Mouse (Mus musculus) layer of hippocampus, adult 18-20 months (tissue): ENCODE data around the gene Enah. TPM values are rescaled to one million over a fixed set of nuclear protein-coding genes. Genes with fewer than 3 reads are reported as not detected.

Experiments
- DNase-seq, 2 experiments: peaks; one replicate each; pipeline ENCODE4 v3.0.0; 2022; ENCODE audit warnings: low spot score in 2 of 2
- long read RNA-seq: library from polyadenylated mRNA; stranded (forward); transcript quantifications from one replicate; pipeline ENCODE4 v2.0.0, GENCODE M21; 2021
- total RNA-seq, 2 experiments: library from RNA; stranded (reverse); gene quantifications; 2 replicates each; pipeline ENCODE4 v1.2.3; 2021

The Enah gene
- 100 to 1,000 TPM; 183 to 190 TPM for total RNA-seq
- long read RNA-seq, full-length matches to known transcripts: 7 of 30 reads
- long read RNA-seq, partial matches to known transcripts: 4 of 30 reads
- long read RNA-seq, other reads (novel, unspliced or antisense): 19 of 30 reads

DNA sequence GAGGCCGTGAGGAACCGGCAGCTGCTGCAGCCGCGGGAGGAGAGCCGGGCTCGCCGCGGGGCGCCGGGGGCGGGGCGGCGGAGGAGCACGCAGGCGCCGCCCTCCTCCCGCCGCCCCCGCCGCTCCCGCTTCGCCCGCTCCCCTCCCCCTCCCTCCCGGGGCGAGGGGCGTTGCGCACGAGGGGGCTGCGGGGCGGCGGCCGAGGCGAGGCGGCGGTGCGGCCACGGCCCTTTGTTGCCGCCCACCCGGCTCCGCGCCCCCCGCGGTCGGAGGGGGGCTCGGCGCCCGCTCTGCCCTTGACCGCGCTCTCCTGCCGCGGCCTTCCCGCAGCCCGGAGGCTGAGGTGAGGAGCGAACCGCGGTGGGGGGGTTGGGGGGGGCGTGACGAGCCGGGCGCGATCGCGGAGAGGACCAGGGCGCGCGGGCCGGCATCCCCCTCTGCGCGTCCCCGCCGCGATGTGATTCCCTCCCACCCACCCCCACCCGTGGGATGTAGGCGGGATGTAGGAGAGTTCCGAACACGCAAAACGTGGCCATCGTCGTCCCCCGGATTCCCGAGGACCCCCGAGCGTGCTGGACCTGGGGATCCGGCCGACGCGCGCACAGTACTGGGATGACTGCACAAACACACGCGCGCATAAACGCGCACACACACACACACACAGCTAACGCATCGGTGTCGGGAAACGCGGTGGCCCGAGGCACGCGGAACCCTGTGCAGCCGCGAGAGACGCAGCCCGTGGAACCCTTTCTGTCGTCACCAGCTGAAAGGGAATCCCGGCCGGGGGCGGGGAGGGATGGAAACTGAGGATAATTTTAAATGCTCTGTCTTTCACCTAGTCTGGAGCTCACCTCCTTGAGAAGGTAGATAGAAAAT lies at the start of gene Enah:
Enah (minus strand) TSS at position 65 of the 876 bp plus-strand sequence.
- DNase-seq: peak; percentile 58 to 71

DNA sequence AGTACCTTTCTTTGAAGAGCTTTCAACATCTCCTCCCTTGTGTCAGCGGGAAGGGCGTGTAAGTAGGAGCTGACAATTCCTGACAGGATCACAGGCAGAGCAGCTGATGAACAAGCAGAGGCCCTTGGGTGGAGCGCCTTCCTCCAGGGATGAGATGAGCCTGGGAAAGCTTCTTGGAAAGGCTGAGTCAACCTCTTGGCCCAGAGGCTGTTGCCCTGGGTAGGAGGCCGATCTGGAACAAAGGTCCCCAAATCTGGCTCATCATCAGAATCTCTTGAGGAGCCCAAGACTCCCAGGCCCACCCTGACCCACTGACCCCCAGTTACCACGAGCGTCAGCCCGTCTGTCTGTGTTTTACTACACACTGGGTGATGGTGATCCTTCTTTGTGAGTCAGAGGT lies 48.3 kb upstream of the Enah start:
- DNase-seq: no peak

DNA sequence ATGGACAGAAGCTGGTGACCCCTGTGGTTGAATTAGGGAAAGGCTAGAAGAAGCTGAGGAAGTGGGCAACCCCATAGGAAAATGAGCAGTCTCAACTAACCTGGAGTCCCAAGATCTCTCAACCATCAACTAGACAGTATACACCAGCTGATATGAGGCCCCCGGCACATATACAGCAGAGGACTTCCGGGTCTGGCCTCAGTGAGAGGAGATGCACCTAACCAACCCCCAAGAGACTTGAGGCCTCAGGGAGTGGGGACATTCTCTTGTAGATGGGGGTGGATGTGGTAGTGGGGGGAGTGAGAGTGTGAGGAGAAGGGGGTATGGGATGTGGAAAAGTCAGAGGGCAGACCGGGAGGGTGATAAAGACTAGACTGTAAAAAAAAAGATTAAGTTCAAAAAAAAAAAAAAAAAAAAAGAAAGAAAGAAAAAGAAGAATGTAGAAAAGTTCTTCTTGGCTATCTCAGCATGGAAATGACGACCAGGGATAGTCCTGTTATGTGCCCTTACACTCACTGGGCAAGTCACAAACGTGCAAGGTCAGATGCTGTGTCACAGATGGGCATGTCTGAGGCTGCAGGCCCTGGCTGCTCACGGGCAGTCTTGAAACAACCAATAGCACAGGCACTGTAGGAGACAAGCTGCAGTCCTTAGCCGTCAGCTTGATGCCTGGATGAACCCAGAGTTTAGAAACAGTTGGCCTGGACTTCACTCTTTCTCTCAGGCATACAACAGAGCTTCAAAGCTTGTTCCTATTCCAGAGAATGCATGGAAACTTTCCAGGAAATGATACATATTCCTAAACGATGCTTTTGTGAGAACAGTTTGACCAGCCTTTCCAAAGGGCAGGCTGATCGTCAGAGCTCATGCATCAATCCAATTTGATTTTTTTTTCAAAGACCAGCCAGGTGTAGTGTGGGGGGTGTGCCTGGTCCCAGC lies 47.0 kb upstream of the Enah start:
- no peak for DNase-seq

DNA sequence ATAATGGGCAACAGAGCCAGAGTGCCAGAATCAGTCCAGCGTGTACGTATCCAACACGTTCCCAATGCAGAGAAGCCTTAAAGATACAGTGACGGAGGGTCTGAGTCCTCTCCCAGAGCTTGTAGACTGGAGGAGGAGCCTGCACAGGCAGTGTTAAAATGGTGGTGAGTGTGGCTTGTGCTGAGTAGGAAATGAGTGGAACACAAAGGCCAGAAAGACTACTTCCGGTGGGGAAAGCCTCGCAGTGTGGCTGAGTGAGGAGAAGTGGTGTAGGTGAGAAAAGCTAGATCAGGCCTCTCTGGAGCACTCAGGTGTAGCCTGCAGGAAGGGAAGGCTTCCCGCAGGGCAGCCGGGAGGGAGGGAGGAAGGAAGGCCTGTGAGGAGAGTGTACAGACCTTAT lies 43.9 kb upstream of the Enah start:
- DNase-seq: no peak

DNA sequence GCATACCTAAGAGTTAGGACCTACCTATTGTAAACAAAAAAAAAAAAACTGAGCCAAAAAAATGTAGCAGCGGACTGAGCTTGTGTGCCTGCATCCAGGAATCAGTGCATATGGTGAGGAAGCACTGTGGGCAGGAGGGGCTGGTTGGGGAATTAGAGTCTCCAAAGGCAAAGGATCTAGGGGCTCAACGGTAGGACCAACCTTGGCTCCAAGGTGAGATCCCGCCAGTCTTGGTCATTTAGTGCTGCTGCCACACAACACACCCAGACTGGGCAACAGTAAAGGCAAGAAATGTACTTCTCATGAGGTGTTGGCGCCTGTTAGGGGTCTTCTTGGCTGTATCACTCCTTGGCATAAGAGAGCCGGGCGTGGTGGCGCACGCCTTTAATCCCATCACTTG lies 43.0 kb upstream of the Enah start:
- no peak for DNase-seq

DNA sequence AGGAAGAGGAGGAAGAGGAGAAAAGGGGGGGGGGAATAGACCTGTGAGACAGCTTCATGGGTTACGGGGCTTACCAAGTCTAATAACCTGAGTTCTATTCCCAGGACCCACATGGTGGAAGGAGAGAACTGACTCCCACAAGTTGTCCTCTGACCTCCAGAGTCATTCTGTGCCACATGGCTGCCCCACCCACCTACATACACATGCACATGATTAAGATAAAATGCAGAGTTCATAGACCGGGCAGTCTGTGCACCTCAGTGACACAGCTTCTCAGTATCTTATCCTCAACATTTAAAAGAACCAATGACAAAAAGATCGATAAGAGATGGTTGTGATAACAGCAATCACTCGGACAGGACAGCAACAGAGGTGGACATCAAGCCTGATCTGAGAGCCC lies 41.4 kb upstream of the Enah start:
- DNase-seq: no peak

DNA sequence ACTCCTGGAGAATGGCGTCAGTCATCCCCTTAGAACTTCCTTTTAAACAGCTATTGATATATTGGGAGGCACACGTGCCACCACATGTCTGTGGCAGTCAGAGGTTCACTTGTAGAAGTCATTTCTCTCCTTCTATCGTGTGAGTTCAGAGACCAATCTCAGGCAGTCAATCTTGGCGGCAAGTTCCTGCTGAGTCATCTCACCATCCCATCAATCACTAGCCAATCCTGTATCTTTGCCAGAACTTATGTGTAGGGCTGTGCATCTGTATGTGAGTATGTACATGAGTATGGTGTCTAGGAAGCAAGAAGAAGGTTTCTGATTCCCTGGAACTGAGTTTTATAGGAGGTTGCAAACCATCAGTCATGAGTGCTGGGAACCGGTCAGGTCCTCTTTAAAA lies 40.0 kb upstream of the Enah start:
- DNase-seq: no peak

DNA sequence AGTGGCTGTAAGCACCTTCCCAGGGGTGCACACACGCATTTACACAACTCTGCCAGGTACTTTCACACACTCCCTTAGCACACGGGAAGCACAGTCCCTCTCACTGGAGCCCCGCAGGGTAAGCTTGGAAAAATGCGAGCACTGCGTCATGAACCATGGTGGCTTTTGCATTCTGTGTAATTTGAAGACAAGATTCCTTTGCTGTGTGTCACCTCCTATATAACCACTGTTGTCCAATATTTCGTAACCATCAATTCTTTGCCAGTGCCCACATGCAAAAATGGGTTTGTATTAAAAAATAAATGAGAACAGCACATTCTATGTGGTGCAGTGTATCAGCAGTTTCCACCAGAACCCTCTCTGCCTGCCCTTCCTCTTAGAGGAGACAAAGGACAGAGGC lies 38.2 kb upstream of the Enah start:
- DNase-seq: no peak

DNA sequence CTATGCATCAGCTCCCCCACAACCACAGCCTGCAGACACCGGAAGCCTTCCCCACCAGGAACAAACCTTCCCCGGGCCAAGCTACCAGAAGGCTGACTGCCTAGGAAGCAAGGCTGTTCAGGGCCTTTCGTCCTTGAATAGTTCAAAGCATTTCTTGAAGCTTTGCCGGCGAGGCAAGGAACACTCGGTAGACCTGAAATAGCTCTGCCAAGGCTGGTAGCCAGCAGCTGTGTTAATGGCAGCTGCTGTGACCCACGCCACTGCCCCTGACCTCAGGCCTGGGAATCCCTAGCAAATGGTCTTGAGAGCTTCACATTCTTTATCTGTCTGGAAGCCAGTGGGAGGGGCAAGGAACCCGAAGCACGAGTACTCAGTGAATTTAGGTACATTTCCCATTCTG lies 35.3 kb upstream of the Enah start:
- no peak for DNase-seq

DNA sequence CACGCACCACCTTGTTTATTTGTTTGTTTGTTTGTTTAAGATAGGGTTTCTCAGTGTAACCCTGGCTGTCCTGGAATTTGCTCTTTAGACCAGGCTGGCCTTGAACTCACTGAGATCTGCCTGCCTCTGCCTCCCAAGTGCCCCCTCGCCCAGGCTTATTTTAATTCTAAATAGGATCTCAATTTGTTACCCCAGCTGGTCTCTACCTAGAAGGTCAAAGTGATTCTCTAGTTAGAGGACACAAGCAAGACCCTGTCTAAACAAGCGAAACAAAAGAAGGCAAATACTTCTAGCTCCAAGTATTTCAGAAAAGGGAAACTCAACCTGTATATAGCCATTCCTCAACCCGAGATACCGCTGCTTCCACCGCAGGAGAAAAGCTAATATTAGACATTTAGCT lies 34.9 kb upstream of the Enah start:
- DNase-seq: no peak

DNA sequence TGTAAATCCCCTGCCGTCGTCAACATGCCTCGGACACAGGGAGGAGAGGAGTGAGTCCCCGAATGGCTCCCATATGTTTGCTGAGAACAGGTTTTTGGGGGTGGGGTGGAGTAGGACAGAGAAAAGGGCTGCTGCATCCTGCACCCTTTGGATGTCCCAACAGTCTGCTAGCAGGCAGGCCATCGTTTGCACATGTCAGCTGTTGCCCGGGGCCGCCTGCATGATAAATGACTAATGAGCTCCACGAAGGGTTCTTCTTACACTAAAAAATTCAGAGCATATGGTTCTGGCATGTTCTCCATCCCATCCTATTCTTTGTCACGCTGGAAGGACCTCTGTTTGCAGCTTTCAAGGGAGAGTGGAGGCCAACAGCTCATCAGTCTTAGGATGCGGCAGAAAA lies 33.2 kb upstream of the Enah start:
- DNase-seq: peak in 1 of 2 experiments; percentile 16

DNA sequence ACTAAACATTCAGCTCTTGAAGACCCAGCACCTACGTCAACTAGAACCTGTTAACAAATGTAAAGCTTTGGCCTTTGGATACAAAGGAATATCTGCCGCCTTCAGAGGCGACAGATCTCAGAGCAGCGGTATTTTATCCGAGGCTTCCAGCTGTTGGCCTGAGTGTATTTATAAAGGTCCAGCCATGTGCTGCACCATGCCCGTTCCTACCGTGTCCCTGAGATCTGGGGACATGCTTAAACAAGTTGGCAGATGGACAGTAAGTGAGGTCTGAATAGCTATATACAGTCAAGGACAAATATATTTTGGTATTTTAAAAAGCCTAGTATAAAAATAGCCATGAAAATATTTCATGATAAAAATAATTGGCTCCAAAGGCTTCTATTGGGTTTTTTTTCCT lies 32.6 kb upstream of the Enah start:
- no peak for DNase-seq

DNA sequence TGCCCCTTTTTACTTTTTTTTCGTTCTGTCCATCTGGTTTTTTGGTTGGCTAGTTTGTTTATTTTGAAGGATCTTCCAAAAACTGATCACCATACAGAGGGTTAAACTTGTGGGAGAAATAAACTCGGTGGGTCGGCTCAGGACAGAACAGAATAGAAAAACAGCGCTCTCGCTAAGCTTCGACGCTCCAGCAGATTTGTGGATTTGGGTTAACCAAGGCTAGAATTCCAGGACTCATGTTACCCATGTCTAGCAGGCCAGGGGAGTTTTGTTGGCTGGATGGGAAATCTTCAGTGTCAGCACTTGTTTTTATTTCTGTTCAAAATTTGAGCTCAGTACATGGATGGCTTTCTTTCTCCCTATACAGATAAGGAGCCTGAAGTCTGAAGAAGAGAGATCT lies 30.0 kb upstream of the Enah start:
- no peak for DNase-seq

DNA sequence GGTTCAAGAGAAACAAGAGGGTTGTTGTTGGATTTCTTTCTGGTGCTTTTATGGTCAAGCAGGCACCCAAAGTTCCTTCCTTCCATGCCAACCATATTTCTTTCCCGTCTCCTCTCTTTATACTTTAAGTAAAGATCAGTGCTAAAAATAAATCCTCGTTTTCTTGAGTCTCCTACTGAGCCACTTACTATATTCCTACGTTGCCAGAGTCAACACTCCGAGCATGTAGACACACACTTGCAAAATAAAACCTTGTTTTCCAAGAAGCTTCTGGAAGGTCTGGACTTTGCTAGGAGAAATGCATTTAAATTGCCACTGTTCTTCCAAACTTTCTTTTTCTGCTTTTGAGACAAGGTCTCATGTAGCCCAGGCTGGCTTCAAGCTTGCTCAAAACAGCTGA lies 28.3 kb upstream of the Enah start:
- DNase-seq: no peak

DNA sequence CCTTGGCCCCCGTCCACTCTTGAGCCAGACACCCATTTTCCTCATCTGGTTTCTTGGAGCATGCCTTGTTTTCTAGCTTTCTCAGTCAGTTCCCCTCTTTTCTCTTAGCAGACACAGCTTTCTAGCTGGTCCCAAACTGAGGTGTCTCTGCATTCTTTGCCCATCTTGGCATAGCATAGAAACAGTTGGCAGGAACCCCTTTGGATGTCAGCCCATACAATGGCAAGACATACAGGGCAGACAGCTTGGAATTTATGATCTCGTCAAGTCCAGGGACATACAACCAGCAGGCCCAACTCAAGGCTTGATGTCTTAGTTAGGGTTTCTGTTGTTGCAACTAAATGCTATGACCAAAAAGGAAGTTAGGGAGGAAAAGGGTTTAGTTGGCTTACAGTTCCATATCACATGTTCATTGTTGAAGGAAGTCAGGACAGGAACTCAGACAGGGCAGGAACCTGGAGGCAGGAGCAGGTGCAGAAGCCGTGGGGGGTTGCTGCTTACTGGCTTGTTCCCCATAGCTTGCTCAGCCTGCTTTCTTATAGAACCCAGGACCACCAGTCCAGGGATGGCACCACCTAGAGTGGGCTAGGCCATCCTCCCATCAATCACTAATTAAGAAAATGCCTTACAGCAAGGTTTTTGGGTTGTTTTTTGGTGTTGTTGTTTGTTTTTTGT lies 27.4 kb upstream of the Enah start:
- no peak for DNase-seq

DNA sequence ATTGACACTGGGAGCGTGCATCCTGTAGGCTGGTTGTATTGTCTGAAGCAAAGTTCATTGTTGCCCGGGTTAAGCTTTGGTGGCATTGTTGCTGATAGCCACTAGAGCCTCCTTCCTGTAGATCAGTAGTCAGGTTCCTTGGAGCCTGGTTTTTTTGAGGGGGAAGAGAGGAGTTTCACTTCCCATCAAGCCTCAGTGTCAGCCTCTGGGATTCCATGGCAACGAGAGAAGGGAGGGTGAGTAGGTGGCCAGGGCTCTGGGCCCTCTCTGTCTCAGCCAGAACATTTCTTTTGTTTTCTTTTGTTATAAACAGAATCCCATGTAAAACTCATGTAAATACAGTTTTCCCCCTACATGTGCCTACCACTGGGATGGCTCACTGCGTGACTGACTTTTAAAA lies 25.4 kb upstream of the Enah start:
- peak; percentile 34 to 42 for DNase-seq

DNA sequence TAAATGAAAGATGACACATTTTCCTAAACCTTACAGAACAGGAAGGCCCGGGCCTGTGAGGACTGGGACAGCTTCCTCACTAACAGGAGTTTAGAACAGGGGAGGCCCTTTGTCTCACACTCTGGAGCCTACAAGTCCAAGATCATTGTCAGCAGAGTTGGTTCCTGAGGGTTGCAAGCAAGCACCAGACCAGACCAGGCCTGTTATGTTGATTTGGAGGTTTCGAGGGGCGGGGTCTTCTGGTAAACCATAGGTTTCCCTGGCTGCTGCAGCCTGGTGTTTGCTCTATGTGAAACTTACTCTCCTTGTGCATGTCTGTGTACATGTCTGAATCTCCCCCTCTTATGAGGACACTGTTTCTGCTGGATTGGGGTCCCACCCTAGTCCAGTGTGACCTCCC lies 20.7 kb upstream of the Enah start:
- no peak for DNase-seq

DNA sequence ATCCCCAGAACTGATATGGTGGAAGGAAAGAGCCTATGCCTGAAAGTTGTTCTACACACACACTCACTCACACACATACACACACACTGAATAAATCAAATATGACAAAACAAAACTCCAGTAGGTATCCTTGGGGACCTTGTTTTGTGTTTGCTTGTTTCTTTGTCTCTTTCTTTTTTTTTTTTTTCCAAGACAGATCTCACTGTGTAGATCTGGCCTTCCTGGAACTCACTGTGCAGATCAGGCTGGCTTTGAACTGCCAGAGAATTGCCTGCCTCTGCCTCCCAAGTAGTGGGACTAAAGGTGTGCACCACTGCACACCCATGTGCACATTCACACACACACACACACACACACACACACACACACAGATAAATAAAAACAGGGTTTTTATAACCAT lies 12.0 kb upstream of the Enah start:
- DNase-seq: no peak

DNA sequence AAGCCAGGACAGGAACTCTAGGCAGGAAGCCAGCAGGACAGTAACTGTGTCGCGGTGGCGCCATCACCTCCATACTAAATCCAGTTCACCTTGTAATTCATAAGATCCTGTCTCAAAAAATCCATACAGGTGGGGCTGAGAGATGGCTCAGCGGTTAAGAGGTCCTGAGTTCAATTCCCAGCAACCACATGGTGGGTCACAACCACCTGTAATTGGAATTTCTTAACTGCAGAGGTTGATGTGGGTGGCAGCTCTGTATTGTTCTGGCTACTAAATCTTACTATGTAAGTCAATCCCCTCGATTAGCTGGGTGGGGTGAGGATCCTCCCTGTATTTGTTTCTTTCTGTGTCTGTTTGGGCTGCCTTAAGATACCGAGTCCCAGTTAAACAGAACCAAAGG lies 11.3 kb upstream of the Enah start:
- no peak for DNase-seq

DNA sequence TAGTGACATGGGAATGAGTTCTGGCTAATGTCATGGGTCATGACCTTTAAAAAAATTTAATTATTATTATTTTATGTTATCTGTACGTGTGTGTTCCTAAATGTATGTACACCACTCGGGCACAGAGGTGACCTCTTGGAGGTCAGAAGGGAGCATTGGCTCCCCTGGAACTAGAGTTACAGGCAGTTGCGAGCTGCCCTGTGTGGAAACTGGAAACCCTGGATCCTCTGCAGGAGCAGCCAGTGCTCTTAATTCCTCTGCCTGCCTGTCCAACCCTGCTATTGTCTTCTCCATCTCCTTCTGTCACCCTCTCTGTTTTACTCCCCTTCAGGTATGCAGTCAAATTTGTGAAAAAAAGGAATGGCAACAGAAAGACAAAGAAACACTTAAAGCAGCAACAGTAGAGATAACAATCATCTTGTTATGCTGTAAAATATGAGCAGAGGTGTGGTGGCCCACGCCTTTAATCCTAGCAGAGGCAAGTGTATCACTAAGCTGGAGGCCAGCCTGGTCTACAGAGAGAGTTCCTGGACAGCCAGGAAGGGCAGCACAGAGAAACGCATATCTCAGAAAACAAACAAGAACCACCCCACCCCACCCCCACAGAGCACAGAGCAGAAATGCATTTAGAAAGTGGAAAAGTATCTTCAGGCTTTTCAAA lies 10.3 kb upstream of the Enah start:
- DNase-seq: no peak
